ENCODE assay signal across 8 mouse cellular contexts in genomic region chr11:75679439-75680171, GRCm38 (mm10). TPM values are rescaled to one million over a fixed set of nuclear protein-coding genes. Genes with fewer than 3 reads are reported as not detected.
DNase-seq lines count a peak whose midpoint lies in the region; ATAC-seq and TF ChIP-seq lines count a peak whose summit lies in the region.

No protein-coding gene starts in this region.

- peak; percentile 85 for ATAC-seq in hindbrain, embryonic 15.5 days (ENCODE audit: low FRiP score, low read depth)

- H3K4me3 ChIP-seq in gastrocnemius, adult 2 months = peak overlapping the region; percentile 100
- H3K4me3 ChIP-seq in hindbrain, embryonic 15.5 days = peak overlapping the region; percentile 97

- H3K36me3 ChIP-seq in hindbrain, embryonic 15.5 days = no peaks in the 10 kb centered on the region

- no peaks in the 10 kb centered on the region for H3K9me3 ChIP-seq in hindbrain, embryonic 15.5 days

- peak; percentile 58 for TF ChIP-seq CTCF in gastrocnemius, adult 2 months (IDR thresholded peaks at IDR 0.05)

- peak overlapping the region; percentile 75 for H3K4me2 ChIP-seq in hindbrain, embryonic 15.5 days

- H3K27ac ChIP-seq in gastrocnemius, adult 2 months = peak overlapping the region; percentile 99
- H3K27ac ChIP-seq in hindbrain, embryonic 15.5 days (replicated peaks) = peak overlapping the region; percentile 94

- H3K4me1 ChIP-seq in hindbrain, embryonic 15.5 days (replicated peaks) = peaks cover 27% of the 10 kb centered on the region

- H3K27me3 ChIP-seq in hindbrain, embryonic 15.5 days = no peaks in the 10 kb centered on the region

- intact Hi-C loops in gastrocnemius, adult 2 months (cut with DNase I) = loop anchor here (1.0 to 5.0 kb wide), 3 partner anchors 23 to 92 kb away; partner anchors contain the start of gene Pitpna
- intact Hi-C loops in left cerebral cortex, postnatal 4 days (cut with DNase I) = no loop called here

- peak overlapping the region; percentile 88 for H3K9ac ChIP-seq in hindbrain, embryonic 15.5 days

- WGBS in hindbrain, embryonic 15.5 days = under 1% methylated on average over 41 of the region's 43 CpGs

- peak; percentile 50 for DNase-seq in ovary, adult 18-20 months (ENCODE audit: low spot score)
- DNase-seq in ovary, postnatal 10 days (ENCODE audit: low spot score) = no peak
- DNase-seq in c-Kit-positive CD71-positive TER-119-negative erythroid progenitor cells, embryonic 14.5 days (ENCODE audit: low read depth) = peak; percentile 49
- peak; percentile 80 for DNase-seq in gastrocnemius, adult 2 months
- DNase-seq in left cerebral cortex, postnatal 4 days = peak; percentile 48
- DNase-seq in mesoderm, embryonic 11.5 days (ENCODE audit: low read depth, low spot score) = peak; percentile 61
- peak; percentile 42 for DNase-seq in right cerebral cortex, postnatal 4 days

RNA-seq across cellular contexts. Expression of gene Crk, which starts 0.5 kb away (rescaled TPM):
- total RNA-seq in gastrocnemius, adult 2 months (2021) = 10 to 100 TPM; 53.4 to 64.3 TPM
- polyA plus RNA-seq in hindbrain, embryonic 15.5 days (2015; fragmentation: Nextera tagmentation; extraction: Ambion mirVana) = 109 TPM in 2 replicates
- total RNA-seq in left cerebral cortex, postnatal 4 days (2021) = 100 to 1,000 TPM; 118 to 119 TPM

RNA-seq across cellular contexts. Expression of gene Myo1c, which starts 29.3 kb away (rescaled TPM):
- 10 to 100 TPM; 34.1 to 43.9 TPM for total RNA-seq in gastrocnemius, adult 2 months (2021)
- polyA plus RNA-seq in hindbrain, embryonic 15.5 days (2015; fragmentation: Nextera tagmentation; extraction: Ambion mirVana) = 11.6 and 12.6 TPM in 2 replicates
- total RNA-seq in left cerebral cortex, postnatal 4 days (2021) = 10 to 100 TPM; 38.1 to 41.0 TPM

RNA-seq across cellular contexts. Expression of gene Inpp5k, which starts 48.8 kb away (rescaled TPM):
- 10 to 100 TPM; 25.9 to 27.4 TPM for total RNA-seq in gastrocnemius, adult 2 months (2021)
- polyA plus RNA-seq in hindbrain, embryonic 15.5 days (2015; fragmentation: Nextera tagmentation; extraction: Ambion mirVana) = 38.8 and 39.1 TPM in 2 replicates
- total RNA-seq in left cerebral cortex, postnatal 4 days (2021) = 10 to 100 TPM; 45.5 to 47.2 TPM

RNA-seq across cellular contexts. Expression of gene Ywhae, which starts 53.1 kb away (rescaled TPM):
- total RNA-seq in gastrocnemius, adult 2 months (2021) = 100 to 1,000 TPM; 545 to 577 TPM
- polyA plus RNA-seq in hindbrain, embryonic 15.5 days (2015; fragmentation: Nextera tagmentation; extraction: Ambion mirVana) = 1,343 and 1,395 TPM in 2 replicates
- 1,000 to 10,000 TPM; 1,671 to 1,788 TPM for total RNA-seq in left cerebral cortex, postnatal 4 days (2021)
